Mouse (Mus musculus): ENCODE measurements around the gene Ctnnd2. TPM values are rescaled to one million over a fixed set of nuclear protein-coding genes. Genes with fewer than 3 reads are reported as not detected.

Gene Ctnnd2
- total RNA-seq, 4 experiments from 2014 or later = not detected

DNA sequence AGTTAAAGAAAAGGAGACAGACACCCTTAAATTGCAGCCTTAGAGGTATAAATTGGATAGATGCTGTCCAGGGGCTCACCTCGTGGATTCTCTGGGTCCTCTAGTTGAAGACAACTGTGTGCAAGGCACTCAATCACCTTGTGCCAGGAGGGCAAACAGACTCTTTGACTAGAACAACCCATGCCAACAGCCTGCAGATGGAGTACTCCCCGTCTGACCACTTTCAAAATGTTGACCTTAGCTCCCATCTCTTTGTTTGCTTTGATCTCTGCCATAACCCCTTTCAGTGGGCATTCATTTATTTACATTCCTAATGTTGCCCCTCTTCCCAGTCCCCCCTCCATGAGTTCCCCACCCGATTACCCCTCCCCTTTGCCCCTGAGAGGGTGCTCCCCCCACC is 891.3 kb downstream of the Ctnnd2 start:
- no peak for DNase-seq (ENCODE audit: low spot score in 2 of 2)

DNA sequence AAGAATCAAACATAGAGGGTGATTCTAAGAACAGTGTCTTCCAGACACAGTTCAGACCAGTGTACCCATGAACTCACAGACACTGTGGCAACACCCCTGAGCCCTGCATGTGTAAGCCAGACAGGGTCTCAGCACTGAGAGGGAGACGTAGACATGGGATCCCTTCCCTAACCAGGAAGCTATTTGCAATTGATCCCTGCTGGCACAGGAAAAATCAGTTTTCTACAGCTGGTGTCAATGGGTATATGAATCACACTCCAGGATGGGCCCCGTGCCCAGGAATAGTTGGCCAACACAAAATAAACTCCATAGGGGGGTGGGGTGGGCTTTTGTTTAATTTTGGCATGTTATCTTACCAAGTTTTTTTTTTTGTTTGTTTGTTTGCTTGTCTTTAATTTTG is 895.7 kb downstream of the Ctnnd2 start:
- no peak for DNase-seq (ENCODE audit: low spot score in 2 of 2)

DNA sequence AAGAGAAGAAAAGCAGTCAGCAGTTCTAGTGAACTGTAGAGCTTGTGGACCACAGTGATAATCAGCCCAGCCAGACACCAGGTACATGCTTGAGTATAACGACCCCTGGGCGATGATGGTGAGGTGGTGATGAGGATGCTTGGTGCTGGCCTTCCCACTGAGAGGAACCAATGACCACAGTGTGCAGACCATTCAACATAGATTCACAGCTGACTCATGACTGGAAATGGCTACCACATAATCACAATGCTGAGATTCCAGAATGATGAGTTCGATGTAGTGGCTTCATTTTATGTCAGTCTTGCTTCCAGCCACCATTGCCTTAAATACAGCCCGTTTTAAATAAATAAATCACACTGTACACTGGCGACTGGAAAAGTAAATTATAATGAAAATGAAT is 897.9 kb downstream of the Ctnnd2 start:
- no peak for DNase-seq (ENCODE audit: low spot score in 2 of 2)
